Mouse (Mus musculus) CH12.LX (cell line): ENCODE measurements at regions not wholly inside any gene's neighbourhood (a gene's known extent, or its start where the extent isn't known, plus 50 kb on each side); places are given as distances from the start of the nearest gene placed in this dataset.

Experiments used
- DNase-seq: peaks from one replicate; pipeline ENCODE4 v3.0.0-alpha.2; 2013; ENCODE audit errors: extremely low read depth
- H3K27ac ChIP-seq: 2 replicates; pipeline ENCODE4 v1.5.1; 2012; ENCODE audit warnings: low read depth, mild to moderate bottlenecking, control low read depth, moderate library complexity; ENCODE audit not compliant: insufficient read depth
- H3K27me3 ChIP-seq: replicated peaks from 2 replicates; pipeline ENCODE3; 2012; ENCODE audit warnings: inconsistent platforms
- H3K36me3 ChIP-seq, 2 experiments: replicated peaks in 1 of 2; 2 replicates each; pipeline versions ENCODE3 to v1.6.1; 2012; ENCODE audit warnings: inconsistent platforms in 1 of 2, low read length in 1 of 2, mild to moderate bottlenecking in 1 of 2, mixed read lengths in 1 of 2, moderate library complexity in 1 of 2; ENCODE audit not compliant: control insufficient read depth in 1 of 2, insufficient read depth in 1 of 2
- H3K4me1 ChIP-seq, 2 experiments: 2 replicates each; pipeline ENCODE4 v1.6.1; 2012; ENCODE audit warnings: inconsistent platforms in 1 of 2, moderate library complexity in 1 of 2; ENCODE audit not compliant: insufficient read depth in 2 of 2, control insufficient read depth in 1 of 2
- H3K4me2 ChIP-seq: 2 replicates; pipeline ENCODE4 v1.6.1; 2012; ENCODE audit warnings: low read depth, mild to moderate bottlenecking, control low read depth; ENCODE audit not compliant: poor library complexity, insufficient read depth, severe bottlenecking
- H3K4me3 ChIP-seq, 3 experiments: fragments of 150-350 bp in 1 of 3; sonication (generic) in 1 of 3; replicated peaks in 1 of 3; 2 replicates each; pipeline versions ENCODE3 to v1.5.1; 2011 to 2012; ENCODE audit warnings: low read depth in 2 of 3, low read length in 2 of 3, mild to moderate bottlenecking in 2 of 3, moderate library complexity in 2 of 3, control low read depth in 1 of 3, improper control_type of control experiment in 1 of 3, inconsistent platforms in 1 of 3, mixed read lengths in 1 of 3; ENCODE audit not compliant: poor library complexity in 1 of 3
- H3K79me2 ChIP-seq: replicated peaks from 2 replicates; pipeline ENCODE4 v1.6.1; 2012; ENCODE audit warnings: mild to moderate bottlenecking, moderate library complexity; ENCODE audit not compliant: control insufficient read depth, poor library complexity, insufficient read depth, severe bottlenecking; ENCODE audit errors: extremely low read depth
- H3K9ac ChIP-seq: 2 replicates; pipeline ENCODE4 v1.6.1; 2012; ENCODE audit warnings: low read depth, mild to moderate bottlenecking, control low read depth, moderate library complexity; ENCODE audit not compliant: insufficient read depth
- H3K9me3 ChIP-seq: replicated peaks from 2 replicates; pipeline ENCODE3; 2012; ENCODE audit warnings: low read length, inconsistent platforms, mixed read lengths
- BHLHE40 ChIP-seq: IDR thresholded peaks from 2 replicates; pipeline ENCODE4 v1.6.1; 2011; ENCODE audit warnings: mild to moderate bottlenecking, low read depth, low read length, improper control_type of control experiment
- CHD1 ChIP-seq: IDR thresholded peaks from 2 replicates; pipeline ENCODE4 v1.6.1; 2012; ENCODE audit warnings: low read depth, low read length, improper control_type of control experiment, inconsistent platforms
- CHD2 ChIP-seq: IDR thresholded peaks from 2 replicates; pipeline ENCODE4 v1.6.1; 2011; ENCODE audit warnings: low read length, improper control_type of control experiment
- CTCF ChIP-seq, 2 experiments: IDR thresholded peaks in 1 of 2; conservative IDR thresholded peaks in 1 of 2; 2 replicates each; pipeline ENCODE4 v1.5.1; 2011 to 2012; ENCODE audit warnings: low read depth in 2 of 2, low read length in 2 of 2, improper control_type of control experiment in 1 of 2, inconsistent platforms in 1 of 2, mild to moderate bottlenecking in 1 of 2, moderate library complexity in 1 of 2
- E2F4 ChIP-seq: IDR thresholded peaks from 2 replicates; pipeline ENCODE4 v1.6.1; 2011; ENCODE audit warnings: low read depth, low read length, improper control_type of control experiment; ENCODE audit not compliant: insufficient replicate concordance
- ELF1 ChIP-seq: IDR thresholded peaks from 2 replicates; pipeline ENCODE4 v1.6.1; 2014; ENCODE audit warnings: low read depth, mild to moderate bottlenecking, inconsistent platforms, low read length, improper control_type of control experiment
- EP300 ChIP-seq: IDR thresholded peaks from 2 replicates; pipeline ENCODE4 v1.6.1; 2011; ENCODE audit warnings: low read length, improper control_type of control experiment
- ETS1 ChIP-seq: conservative IDR thresholded peaks from 2 replicates; pipeline ENCODE4 v1.6.1; 2012; ENCODE audit warnings: low read depth, mild to moderate bottlenecking, inconsistent platforms, low read length, improper control_type of control experiment, moderate library complexity
- GABPA ChIP-seq: IDR thresholded peaks from 2 replicates; pipeline ENCODE4 v1.6.1; 2012; ENCODE audit warnings: low read depth, low read length, improper control_type of control experiment, inconsistent platforms; ENCODE audit not compliant: insufficient replicate concordance
- HCFC1 ChIP-seq: IDR thresholded peaks from 2 replicates; pipeline ENCODE4 v1.6.1; 2012; ENCODE audit warnings: low read depth, mild to moderate bottlenecking, inconsistent platforms, low read length, improper control_type of control experiment
- IRF4 ChIP-seq: IDR thresholded peaks from 2 replicates; pipeline ENCODE4 v1.6.1; 2014; ENCODE audit warnings: low read depth, mild to moderate bottlenecking, inconsistent platforms, low read length, improper control_type of control experiment
- JUN ChIP-seq: IDR thresholded peaks from 2 replicates; pipeline ENCODE4 v1.6.1; 2011; ENCODE audit warnings: low read depth, mild to moderate bottlenecking, low read length, improper control_type of control experiment, moderate library complexity; ENCODE audit not compliant: insufficient read depth
- JUND ChIP-seq: conservative IDR thresholded peaks from 2 replicates; pipeline ENCODE4 v1.6.1; 2011; ENCODE audit warnings: low read depth, low read length, improper control_type of control experiment
- KAT2A ChIP-seq: IDR thresholded peaks from 2 replicates; pipeline ENCODE4 v1.6.1; 2012; ENCODE audit warnings: low read length, improper control_type of control experiment, inconsistent platforms; ENCODE audit not compliant: insufficient replicate concordance
- MAFK ChIP-seq: IDR thresholded peaks from 2 replicates; pipeline ENCODE4 v1.6.1; 2011; ENCODE audit warnings: low read length, improper control_type of control experiment; ENCODE audit not compliant: insufficient replicate concordance
- MAX ChIP-seq: IDR thresholded peaks from 2 replicates; pipeline ENCODE4 v1.6.1; 2011; ENCODE audit warnings: low read length, improper control_type of control experiment
- MAZ ChIP-seq: IDR thresholded peaks from 2 replicates; pipeline ENCODE4 v1.6.1; 2012; ENCODE audit warnings: low read depth, mild to moderate bottlenecking, inconsistent platforms, low read length, improper control_type of control experiment, moderate library complexity
- MEF2A ChIP-seq: IDR thresholded peaks from 2 replicates; pipeline ENCODE4 v1.6.1; 2014; ENCODE audit warnings: low read depth, mild to moderate bottlenecking, inconsistent platforms, low read length, improper control_type of control experiment, borderline replicate concordance
- MXI1 ChIP-seq: IDR thresholded peaks from 2 replicates; pipeline ENCODE4 v1.6.1; 2011; ENCODE audit warnings: mild to moderate bottlenecking, low read depth, low read length, improper control_type of control experiment
- MYC ChIP-seq: IDR thresholded peaks from 2 replicates; pipeline ENCODE4 v1.6.1; 2011; ENCODE audit warnings: low read depth, mild to moderate bottlenecking, improper control_type of control experiment, low read length
- NELFE ChIP-seq: IDR thresholded peaks from 2 replicates; pipeline ENCODE4 v1.6.1; 2011; ENCODE audit warnings: low read depth, low read length, improper control_type of control experiment
- NRF1 ChIP-seq: IDR thresholded peaks from 2 replicates; pipeline ENCODE4 v1.6.1; 2014; ENCODE audit warnings: low read depth, mild to moderate bottlenecking, inconsistent platforms, low read length, improper control_type of control experiment, moderate library complexity
- PAX5 ChIP-seq: IDR thresholded peaks from 2 replicates; pipeline ENCODE4 v1.6.1; 2012; ENCODE audit warnings: low read length, inconsistent platforms, mixed read lengths
- POLR2A ChIP-seq: IDR thresholded peaks from 2 replicates; pipeline ENCODE4 v1.6.1; 2011; ENCODE audit warnings: low read depth, mild to moderate bottlenecking, improper control_type of control experiment, low read length
- POLR2AphosphoS2 ChIP-seq: IDR thresholded peaks from 2 replicates; pipeline ENCODE4 v1.6.1; 2011; ENCODE audit warnings: low read depth, low read length, improper control_type of control experiment
- RAD21 ChIP-seq: IDR thresholded peaks from 2 replicates; pipeline ENCODE4 v1.6.1; 2011; ENCODE audit warnings: low read depth, mild to moderate bottlenecking, low read length, improper control_type of control experiment, moderate library complexity
- RCOR1 ChIP-seq: conservative IDR thresholded peaks from 2 replicates; pipeline ENCODE4 v1.6.1; 2012; ENCODE audit warnings: low read depth, mild to moderate bottlenecking, inconsistent platforms, low read length, improper control_type of control experiment
- SIN3A ChIP-seq: IDR thresholded peaks from 2 replicates; pipeline ENCODE4 v1.6.1; 2012; ENCODE audit warnings: low read length, improper control_type of control experiment, inconsistent platforms
- SMC3 ChIP-seq: IDR thresholded peaks from 2 replicates; pipeline ENCODE4 v1.6.1; 2011; ENCODE audit warnings: low read depth, low read length, improper control_type of control experiment
- TBP ChIP-seq: conservative IDR thresholded peaks from 2 replicates; pipeline ENCODE4 v1.6.1; 2011; ENCODE audit warnings: low read depth, low read length, improper control_type of control experiment
- TCF12 ChIP-seq: IDR thresholded peaks from 2 replicates; pipeline ENCODE4 v1.6.1; 2014; ENCODE audit warnings: low read depth, mild to moderate bottlenecking, inconsistent platforms, low read length, improper control_type of control experiment
- UBTF ChIP-seq: IDR thresholded peaks from 2 replicates; pipeline ENCODE4 v1.6.1; 2012; ENCODE audit warnings: low read depth, mild to moderate bottlenecking, inconsistent platforms, low read length, improper control_type of control experiment, moderate library complexity
- USF1 ChIP-seq: IDR thresholded peaks from 2 replicates; pipeline ENCODE4 v1.6.1; 2014; ENCODE audit warnings: low read depth, mild to moderate bottlenecking, inconsistent platforms, low read length, improper control_type of control experiment
- USF2 ChIP-seq: conservative IDR thresholded peaks from 2 replicates; pipeline ENCODE4 v1.6.1; 2011; ENCODE audit warnings: low read depth, low read length, improper control_type of control experiment
- ZC3H11A ChIP-seq: IDR thresholded peaks from 2 replicates; pipeline ENCODE4 v1.6.1; 2012; ENCODE audit warnings: low read depth, mild to moderate bottlenecking, inconsistent platforms, low read length, improper control_type of control experiment
- ZKSCAN1 ChIP-seq: IDR thresholded peaks from 2 replicates; pipeline ENCODE4 v1.6.1; 2012; ENCODE audit warnings: low read depth, inconsistent platforms, low read length, improper control_type of control experiment, borderline replicate concordance
- ZMIZ1 ChIP-seq: IDR thresholded peaks from 2 replicates; pipeline ENCODE4 v1.6.1; 2012; ENCODE audit warnings: low read depth, mild to moderate bottlenecking, inconsistent platforms, low read length, improper control_type of control experiment
- ZNF384 ChIP-seq: IDR thresholded peaks from 2 replicates; pipeline ENCODE4 v1.6.1; 2012; ENCODE audit warnings: low read depth, low read length, improper control_type of control experiment, inconsistent platforms
- dilution Hi-C: fragments of 300-500 bp; cut with MboI; formaldehyde crosslinking; loops from 2 replicates; pipeline ENCODE4 v1.14.3; 2020; ENCODE audit warnings: low sequenced_read_pairs; ENCODE audit not compliant: extremely low pct_unique_long_range_greater_than_20kb, extremely low pct_ligation_motif_present
- in situ Hi-C: fragments of 300-500 bp; cut with MboI; formaldehyde crosslinking; loops from 3 replicates; pipeline ENCODE4 v1.14.3; 2019; ENCODE audit warnings: low sequenced_read_pairs, low pct_ligation_motif_present, low pct_unique_long_range_greater_than_20kb, mixed read lengths

- Histone ChIP-seq H3K9ac (peak overlapping the region; percentile 36; the same call in 1 of the 2 replicates), H3K4me2 (peak overlapping the region; percentile 67; the same call in 1 of the 2 replicates), H3K36me3 (peaks cover 4 to 5% of the 10 kb centered on the region in 2 experiments), H3K27me3 (no peaks in the 10 kb centered on the region), H3K27ac (peak overlapping the region; percentile 99), H3K9me3 (no peaks in the 10 kb centered on the region)
- no peak for TF ChIP-seq USF2
- TF ChIP-seq MEF2A = peak; percentile 99
- no peak for TF ChIP-seq SMC3
- TF ChIP-seq HCFC1 = no peak; the same call in 1 of the 2 replicates
- no peak for TF ChIP-seq ZC3H11A
- no peak for TF ChIP-seq PAX5
- peak; percentile 85 for TF ChIP-seq JUND
- TF ChIP-seq MAZ = 0 out of 2 replicates have a peak, but pooled peaks have one; percentile 25
- peak; percentile 68; the same call in 1 of the 2 replicates for TF ChIP-seq MYC
- peak; percentile 66 for TF ChIP-seq BHLHE40
- TF ChIP-seq EP300 = peak; percentile 89
- TF ChIP-seq NRF1 = no peak
- no peak for TF ChIP-seq ZKSCAN1
- TF ChIP-seq UBTF = no peak
- TF ChIP-seq ZMIZ1 = no peak
- no peak for TF ChIP-seq E2F4
- TF ChIP-seq MAFK = no peak
- TF ChIP-seq CHD2 = peak; percentile 44; the same call in 1 of the 2 replicates
- peak; percentile 20; the same call in 1 of the 2 replicates for TF ChIP-seq ELF1
- TF ChIP-seq RCOR1 = no peak
- peak; percentile 29; the same call in 1 of the 2 replicates for TF ChIP-seq POLR2A
- no peak for TF ChIP-seq ZNF384
- TF ChIP-seq ETS1 = peak; percentile 99
- peak; percentile 89 for TF ChIP-seq IRF4
- TF ChIP-seq TBP = 0 out of 2 replicates have a peak, but pooled peaks have one; percentile 49
- TF ChIP-seq MAX = no peak; the same call in 1 of the 2 replicates
- TF ChIP-seq JUN = peak; percentile 98
- TF ChIP-seq CHD1 = peak; percentile 41; the same call in 1 of the 2 replicates
- no peak for TF ChIP-seq POLR2AphosphoS2
- peak; percentile 70 for TF ChIP-seq SIN3A
- TF ChIP-seq TCF12 = peak; percentile 93
- TF ChIP-seq NELFE = no peak
- TF ChIP-seq KAT2A = no peak
- no peak for TF ChIP-seq GABPA
- no peak for TF ChIP-seq CTCF (conservative IDR thresholded peaks at IDR 0.05 in 1 of 2, IDR thresholded peaks at IDR 0.05 in 1 of 2; ENCODE audit: low read depth in 2 of 2, low read length in 2 of 2)
- TF ChIP-seq RAD21 = peak; percentile 1
- no peak for TF ChIP-seq USF1
- no peak for TF ChIP-seq MXI1
- TF ChIP-seq, all 38 proteins: peak for 17
- Histone ChIP-seq H3K79me2 (no peaks in the 10 kb centered on the region), H3K4me1 (peaks cover 13 to 56% of the 10 kb centered on the region in 2 experiments), H3K4me3 (no peak overlapping the region)
- DNase-seq = peak; percentile 91
- in situ Hi-C loops (no loop called here), dilution Hi-C loops (no loop called here)
These were observed 178.3 kb upstream of the Fbxl17 start for GRCm38 (mm10) chr17:63677996-63678657.
